Mouse (Mus musculus): ENCODE results near the gene Mt3. TPM values are rescaled to one million over a fixed set of nuclear protein-coding genes. Genes with fewer than 3 reads are reported as not detected.

The Mt3 gene
- total RNA-seq, 1 experiment from 2014 or later, result 4.3 TPM

DNA sequence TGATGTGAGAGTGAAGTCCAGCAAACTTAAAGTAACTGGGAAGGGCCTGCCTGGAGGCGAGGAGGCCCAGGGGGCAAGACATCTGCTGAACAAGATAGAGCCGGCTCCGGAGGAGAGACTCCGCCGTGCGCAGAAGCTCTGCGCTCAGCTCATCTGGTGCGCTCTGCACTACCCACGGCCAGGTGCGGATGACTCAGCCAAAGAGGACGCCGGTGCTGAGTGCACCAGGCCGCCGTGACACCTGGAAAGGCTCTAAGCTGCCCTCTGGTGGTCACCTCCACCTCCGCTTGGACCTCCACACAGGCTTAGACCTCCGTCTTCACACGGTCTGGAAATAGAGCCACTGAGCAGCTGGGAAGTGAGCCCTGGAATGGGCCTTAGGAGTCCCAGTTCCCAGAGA, 34.1 kb downstream of the Mt3 start:
- peak; percentile 82 for DNase-seq

DNA sequence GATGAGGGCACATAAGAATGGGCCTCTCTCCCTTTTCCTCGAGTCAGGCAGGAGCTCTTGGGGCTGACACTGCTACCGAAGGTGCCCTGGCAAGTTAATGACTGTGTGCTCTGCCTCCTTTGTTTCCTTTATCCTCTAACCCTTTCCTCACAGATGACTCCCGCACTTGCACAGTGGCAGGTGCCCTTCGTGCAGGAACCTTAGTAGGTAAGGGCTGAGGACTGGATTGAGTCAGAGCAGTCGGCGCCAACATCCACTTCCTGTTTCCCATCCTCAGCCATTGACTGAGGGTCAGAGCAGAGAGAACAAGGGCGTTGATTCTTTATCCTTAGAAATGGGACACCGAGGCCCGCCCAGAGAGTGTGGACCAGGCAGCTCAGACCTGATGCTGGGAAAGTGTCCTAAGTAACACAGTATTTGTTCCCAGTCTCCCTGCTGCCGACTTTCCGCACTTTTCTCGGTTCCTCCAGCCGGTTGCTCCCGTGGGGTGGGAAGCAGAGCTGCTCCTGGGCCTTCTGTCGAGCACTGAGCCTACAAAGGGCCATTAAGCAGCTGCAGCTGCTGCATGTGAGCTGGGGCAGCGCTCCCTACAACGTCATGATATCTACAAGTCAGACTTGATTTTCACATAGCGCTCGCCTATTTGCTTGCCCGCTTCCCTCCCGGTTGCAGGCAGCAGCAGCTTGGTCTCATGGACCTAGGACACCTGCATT, 35.0 kb downstream of the Mt3 start:
- DNase-seq, result no peak

DNA sequence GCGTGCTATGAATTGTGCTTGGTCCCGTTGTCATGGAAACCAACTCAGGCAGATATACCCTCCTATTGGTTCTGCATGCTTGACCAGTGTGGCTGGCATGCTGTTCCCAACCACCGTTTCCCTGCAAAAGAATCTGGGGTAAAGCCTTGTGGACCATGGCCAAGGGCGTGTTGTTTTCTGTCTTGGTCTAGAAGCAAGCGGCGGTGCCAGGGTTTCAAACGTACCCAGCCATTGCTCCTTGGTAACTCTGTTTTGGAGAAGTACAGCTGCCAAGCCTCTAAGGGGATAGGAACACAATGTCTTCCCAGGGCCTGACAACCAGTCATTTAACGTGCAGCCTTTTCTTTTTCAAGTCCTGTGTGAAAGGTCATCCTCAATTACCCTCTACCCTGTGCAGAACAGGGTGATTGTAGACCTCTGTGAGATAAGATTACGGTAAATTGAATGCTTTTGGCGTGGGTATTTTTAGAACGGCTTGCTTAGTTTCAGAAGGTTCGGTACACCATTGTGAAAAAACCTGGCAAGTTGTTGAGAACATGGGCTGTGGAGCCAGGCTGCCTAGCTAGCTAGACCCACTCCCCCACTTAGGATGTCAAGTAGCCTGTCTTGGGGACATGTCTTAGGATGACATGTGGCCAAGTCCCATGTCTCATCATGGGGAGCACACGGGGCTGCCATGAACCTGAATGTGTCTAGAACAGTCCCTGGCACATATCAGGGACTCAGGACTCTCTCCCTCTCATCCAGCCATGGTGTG, 37.0 kb downstream of the Mt3 start:
- peak; percentile 63 for DNase-seq

DNA sequence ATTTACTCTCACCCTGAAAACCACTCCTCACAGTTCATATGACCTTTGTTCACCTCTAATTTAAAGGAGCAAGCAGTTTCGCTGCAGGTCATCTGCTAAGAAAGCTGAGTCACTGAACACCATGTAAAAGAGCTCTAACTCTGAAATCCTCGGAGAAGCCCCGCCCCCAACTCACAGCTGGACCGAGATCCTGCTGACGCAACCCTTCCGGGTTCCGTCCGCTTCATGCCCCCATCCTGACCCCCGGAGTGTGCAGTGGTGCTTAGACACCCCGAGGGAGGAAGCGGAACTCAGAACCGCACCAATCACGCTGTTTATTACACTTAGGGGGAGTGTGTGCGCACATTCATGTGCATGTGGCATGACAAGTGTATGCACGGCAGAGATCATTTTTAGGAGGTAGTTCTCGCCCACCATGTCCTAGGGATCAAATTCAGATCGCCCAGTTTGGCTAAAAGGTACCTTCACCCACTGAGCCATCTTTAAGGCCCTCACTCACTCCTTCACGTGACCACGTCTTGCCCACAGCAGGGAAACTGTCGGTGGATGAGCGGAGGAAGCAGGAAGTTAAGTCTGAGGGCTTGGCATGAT, 38.8 kb downstream of the Mt3 start:
- DNase-seq, result peak; percentile 87

DNA sequence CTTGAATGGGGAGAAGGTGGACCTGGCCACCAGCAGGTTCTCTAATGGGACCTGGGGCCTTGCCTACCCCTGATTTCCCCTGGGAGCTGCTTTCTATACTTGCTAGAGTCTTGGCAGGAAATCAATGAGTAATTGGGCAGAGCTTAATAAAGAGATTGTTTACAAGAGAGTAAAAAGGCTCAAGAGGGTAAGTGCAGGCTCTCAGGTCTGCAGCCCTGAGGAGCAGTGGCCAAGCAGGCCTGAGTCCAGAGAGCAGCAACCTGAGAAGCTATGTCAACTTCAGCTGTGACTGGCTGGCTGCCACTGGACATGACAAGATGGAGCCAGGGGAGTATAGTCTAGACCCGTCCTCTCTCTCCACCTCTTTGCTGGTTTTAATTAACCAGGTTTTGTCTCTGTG, 40.5 kb downstream of the Mt3 start:
- DNase-seq, result peak; percentile 47

DNA sequence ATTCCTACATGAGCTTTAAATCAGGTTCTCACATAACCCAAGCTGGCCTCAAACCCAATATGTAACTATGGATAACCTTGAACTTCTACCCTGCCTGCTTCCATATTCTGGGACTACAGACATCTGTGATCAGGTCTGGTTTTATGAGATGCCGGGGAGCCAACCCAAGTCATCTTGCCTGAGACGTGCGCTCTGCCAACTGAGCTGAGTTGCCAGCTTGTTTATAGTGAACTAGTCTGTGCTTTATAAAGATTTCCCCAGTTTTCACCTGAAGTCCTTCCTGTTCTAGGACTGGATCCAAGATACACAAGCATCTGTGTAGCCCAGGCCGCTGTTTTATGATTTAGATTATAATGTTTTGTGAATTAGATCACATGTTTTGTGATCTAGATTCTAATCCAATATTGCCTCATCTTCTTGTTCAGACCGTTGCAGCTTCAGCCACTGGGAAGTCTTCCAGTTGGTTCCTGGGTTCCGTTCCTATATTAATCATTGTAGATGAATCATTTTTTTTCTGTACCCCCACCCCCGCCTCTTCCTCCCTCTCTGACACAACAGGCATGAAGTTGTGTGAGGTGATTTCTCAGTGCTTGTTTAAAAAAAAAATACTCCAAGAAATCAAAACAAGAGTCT, 42.3 kb downstream of the Mt3 start:
- peak; percentile 63 for DNase-seq

DNA sequence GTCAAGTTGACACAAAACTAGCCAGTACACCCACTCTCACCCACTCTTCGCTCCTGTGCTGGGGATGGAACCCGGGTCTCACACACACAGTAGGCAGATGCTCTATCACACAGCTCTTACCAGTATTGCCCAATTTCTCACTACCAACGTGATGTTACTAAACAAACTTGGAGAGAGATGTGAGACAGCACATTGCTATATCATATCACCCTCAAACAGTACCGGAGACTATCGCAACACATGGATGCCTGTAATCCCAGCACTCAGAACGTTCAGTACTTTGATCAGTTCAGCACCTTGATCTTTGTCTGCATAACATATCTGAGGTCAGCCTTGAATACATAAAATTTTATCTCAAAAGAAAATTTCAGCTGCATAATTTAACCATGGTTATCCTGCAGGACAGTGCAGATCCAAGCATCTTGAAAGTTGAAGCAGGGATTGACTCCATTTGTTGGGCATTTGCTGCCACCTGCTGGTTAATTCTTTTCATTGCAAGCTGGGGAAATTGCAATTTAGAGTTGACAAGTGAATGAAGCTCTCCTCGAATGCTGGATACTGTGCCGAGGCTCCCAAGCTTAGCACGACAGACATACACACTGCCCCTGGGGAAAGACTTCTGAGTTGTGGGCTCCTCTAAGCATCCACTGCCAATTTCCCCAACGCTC, 46.9 kb downstream of the Mt3 start:
- peak; percentile 74 for DNase-seq

Other genes starting within 250 kb of the Mt3 start
- gene Amfr, start 139.8 kb upstream of the Mt3 start, total RNA-seq (2021), result 156 and 169 TPM in 2 replicates
- gene Nudt21, start 115.6 kb upstream of the Mt3 start, total RNA-seq (2021), result 43.3 and 50.4 TPM in 2 replicates
- 16.4 and 18.2 TPM in 2 replicates for gene Ogfod1, start 115.4 kb upstream of the Mt3 start, total RNA-seq (2021)
- gene Bbs2, start 53.7 kb upstream of the Mt3 start, total RNA-seq (2021), result 14.3 and 19.6 TPM in 2 replicates
- gene Mt4, start 15.4 kb upstream of the Mt3 start, total RNA-seq (2021), result not detected in 2 replicates
- 119 and 299 TPM in 2 replicates for gene Mt2, start 20.1 kb downstream of the Mt3 start, total RNA-seq (2021)
- gene Mt1, start 26.5 kb downstream of the Mt3 start, total RNA-seq (2021), result 237 and 369 TPM in 2 replicates
- 17.1 and 20.2 TPM in 2 replicates for gene Nup93, start 62.0 kb downstream of the Mt3 start, total RNA-seq (2021)
- gene Slc12a3, start 176.6 kb downstream of the Mt3 start, total RNA-seq (2021), result 0.11 and 0.19 TPM in 2 replicates
- 112 and 114 TPM in 2 replicates for gene Herpud1, start 233.8 kb downstream of the Mt3 start, total RNA-seq (2021)

Measured in adrenal gland, postnatal 14 days (tissue).